In genomic region chr1:131822292-131822691, GRCm38 (mm10) we compare ENCODE assay signal across 25 mouse cellular contexts. TPM values are rescaled to one million over a fixed set of nuclear protein-coding genes. Genes with fewer than 3 reads are reported as not detected.
"Had no signal": no experiment of that assay in that cellular context is flagged by ENCODE, and none has a peak within 500 bp of the region (broad histone marks: within the 10 kb centered on the region; RNA-seq: fewer than 3 reads in every experiment).

No protein-coding gene starts in this region.

- H3K36me3 ChIP-seq: heart, embryonic 13.5 days; heart, embryonic 15.5 days; hindbrain, embryonic 13.5 days; hindbrain, embryonic 15.5 days; kidney, embryonic 15.5 days; limb, embryonic 13.5 days; limb, embryonic 15.5 days had no signal

- H3K9ac ChIP-seq: heart, embryonic 13.5 days; heart, embryonic 15.5 days; hindbrain, embryonic 13.5 days; hindbrain, embryonic 15.5 days; kidney, embryonic 15.5 days; limb, embryonic 13.5 days; limb, embryonic 15.5 days had no signal

- H3K4me1 ChIP-seq: hindbrain, embryonic 15.5 days had no signal

- H3K9me3 ChIP-seq: heart, embryonic 13.5 days; hindbrain, embryonic 15.5 days; kidney, embryonic 15.5 days; limb, embryonic 15.5 days had no signal

- DNase-seq: gastrocnemius, postnatal 14 days; gastrocnemius, postnatal 36 days; heart, adult 11 months; heart, adult 2 months; heart, postnatal 14 days; heart, postnatal 36 days; kidney, adult 11 months; kidney, adult 2 months; kidney, adult 9 months; kidney, postnatal 14 days; kidney, postnatal 36 days; layer of hippocampus, adult 9-11 months; layer of hippocampus, postnatal 36 days; left cerebral cortex, postnatal 4 days had no signal

- H3K27me3 ChIP-seq: heart, embryonic 13.5 days; heart, embryonic 15.5 days; hindbrain, embryonic 15.5 days; kidney, embryonic 15.5 days; limb, embryonic 13.5 days; limb, embryonic 15.5 days had no signal

- H3K4me3 ChIP-seq: heart, adult 2 months; heart, embryonic 13.5 days; heart, embryonic 15.5 days; hindbrain, embryonic 13.5 days; hindbrain, embryonic 15.5 days; kidney, embryonic 15.5 days; limb, embryonic 13.5 days; limb, embryonic 15.5 days had no signal

- H3K27ac ChIP-seq: heart, adult 2 months; heart, embryonic 13.5 days; heart, embryonic 15.5 days; hindbrain, embryonic 13.5 days; hindbrain, embryonic 15.5 days; hindbrain, postnatal 0 days; kidney, embryonic 15.5 days; kidney, postnatal 0 days; limb, embryonic 13.5 days; limb, embryonic 15.5 days had no signal

- H3K4me2 ChIP-seq: heart, embryonic 11.5 days; heart, embryonic 13.5 days; heart, embryonic 15.5 days; hindbrain, embryonic 13.5 days; hindbrain, embryonic 15.5 days; kidney, embryonic 15.5 days; limb, embryonic 13.5 days; limb, embryonic 15.5 days had no signal

RNA-seq across cellular contexts. Expression of gene Pm20d1, which starts 25.1 kb away (rescaled TPM):
- total RNA-seq: hematopoietic stem cell, adult 5-6 weeks had no signal
